Mouse (Mus musculus) bone marrow macrophage, adult 2 months (primary cell): ENCODE results near the gene Sycn. TPM values are rescaled to one million over a fixed set of nuclear protein-coding genes. Genes with fewer than 3 reads are reported as not detected.

ENCODE experiments used
- H3K27ac ChIP-seq: 2 replicates; pipeline ENCODE4 v1.5.1; 2012; ENCODE audit warnings: low read depth, low read length; ENCODE audit not compliant: insufficient read depth
- H3K4me1 ChIP-seq: 2 replicates; pipeline ENCODE4 v1.6.1; 2012; ENCODE audit warnings: low read length; ENCODE audit not compliant: control insufficient read depth, insufficient read depth
- H3K4me3 ChIP-seq: 2 replicates; pipeline ENCODE4 v1.5.1; 2012; ENCODE audit warnings: mild to moderate bottlenecking, low read length, moderate library complexity; ENCODE audit not compliant: insufficient read depth
- CTCF ChIP-seq: IDR thresholded peaks from 2 replicates; pipeline ENCODE4 v1.5.1; 2012; ENCODE audit warnings: low read depth, mild to moderate bottlenecking, low read length, moderate library complexity
- POLR2A ChIP-seq: IDR thresholded peaks from 2 replicates; pipeline ENCODE4 v1.6.1; 2012; ENCODE audit warnings: mild to moderate bottlenecking, low read depth, low read length, borderline replicate concordance
- polyA plus RNA-seq: library from polyadenylated mRNA; stranded (reverse); fragments of >200 nt; gene quantifications from 2 replicates; pipeline ENCODE4 v1.2.4, GENCODE M21; 2012; ENCODE audit not compliant: missing spikeins, insufficient read depth, insufficient read length

Sycn gene
- polyA plus RNA-seq, 1 experiment, result not detected

GRCm38 (mm10) chr7:28557069-28557468 is 16.4 kb downstream of the Sycn start:
- no peak overlapping the region for H3K27ac ChIP-seq
- TF ChIP-seq POLR2A (no peak), CTCF (no peak)
- H3K4me1 ChIP-seq, result no peaks in the 10 kb centered on the region
- H3K4me3 ChIP-seq, result no peak overlapping the region

- TF ChIP-seq CTCF, result no peak
- no peak for TF ChIP-seq POLR2A
- no peak overlapping the region for H3K4me3 ChIP-seq
- no peaks in the 10 kb centered on the region for H3K4me1 ChIP-seq
- H3K27ac ChIP-seq, result no peak overlapping the region
Measured at GRCm38 (mm10) chr7:28557708-28558107, 17.0 kb downstream of the Sycn start.

GRCm38 (mm10) chr7:28558486-28558885 is 17.8 kb downstream of the Sycn start:
- H3K4me3 ChIP-seq, result no peak overlapping the region
- H3K4me1 ChIP-seq, result no peaks in the 10 kb centered on the region
- TF ChIP-seq POLR2A, result no peak
- no peak for TF ChIP-seq CTCF
- no peak overlapping the region for H3K27ac ChIP-seq

GRCm38 (mm10) chr7:28560856-28561255 is 20.2 kb downstream of the Sycn start:
- H3K4me1 ChIP-seq, result no peaks in the 10 kb centered on the region
- no peak overlapping the region for H3K4me3 ChIP-seq
- TF ChIP-seq POLR2A (no peak), CTCF (no peak)
- no peak overlapping the region for H3K27ac ChIP-seq

- no peak overlapping the region for H3K4me3 ChIP-seq
- H3K4me1 ChIP-seq, result no peaks in the 10 kb centered on the region
- H3K27ac ChIP-seq, result no peak overlapping the region
- no peak for TF ChIP-seq CTCF
- no peak for TF ChIP-seq POLR2A
Measured at GRCm38 (mm10) chr7:28561967-28562366, 21.3 kb downstream of the Sycn start.

GRCm38 (mm10) chr7:28562371-28562770 is 21.7 kb downstream of the Sycn start:
- no peak overlapping the region for H3K4me3 ChIP-seq
- no peak overlapping the region for H3K27ac ChIP-seq
- TF ChIP-seq POLR2A, result no peak
- TF ChIP-seq CTCF, result no peak
- no peaks in the 10 kb centered on the region for H3K4me1 ChIP-seq

- Histone ChIP-seq H3K27ac (no peak overlapping the region), H3K4me1 (no peaks in the 10 kb centered on the region), H3K4me3 (no peak overlapping the region)
- no peak for TF ChIP-seq CTCF
- TF ChIP-seq POLR2A, result no peak
Measured at GRCm38 (mm10) chr7:28562951-28563350, 22.3 kb downstream of the Sycn start.

- TF ChIP-seq CTCF (no peak), POLR2A (no peak)
- Histone ChIP-seq H3K27ac (no peak overlapping the region), H3K4me3 (no peak overlapping the region), H3K4me1 (no peaks in the 10 kb centered on the region)
Measured at GRCm38 (mm10) chr7:28565407-28565806, 24.7 kb downstream of the Sycn start.

- no peaks in the 10 kb centered on the region for H3K4me1 ChIP-seq
Measured at GRCm38 (mm10) chr7:28567539-28567938, 26.9 kb downstream of the Sycn start.

GRCm38 (mm10) chr7:28568253-28568652 is 27.6 kb downstream of the Sycn start:
- TF ChIP-seq CTCF, result peak; percentile 80
- TF ChIP-seq POLR2A, result no peak
- no peaks in the 10 kb centered on the region for H3K4me1 ChIP-seq
- no peak overlapping the region for H3K4me3 ChIP-seq
- no peak overlapping the region for H3K27ac ChIP-seq

More at GRCm38 (mm10) chr7:28567539-28567938, 26.9 kb downstream of the Sycn start:
- TF ChIP-seq POLR2A (no peak), CTCF (no peak)
- Histone ChIP-seq H3K27ac (no peak overlapping the region), H3K4me3 (no peak overlapping the region)
